Mouse (Mus musculus): ENCODE data around the gene Elp6. TPM values are rescaled to one million over a fixed set of nuclear protein-coding genes. Genes with fewer than 3 reads are reported as not detected.
"Not testable (repeated sequence)": the region's sequence is repeated elsewhere in the genome, so short reads cannot be mapped to it uniquely, and the experiment has no call there.

The Elp6 gene
- total RNA-seq, 2 experiments from 2014 or later, result 4.2 to 4.7 TPM

DNA sequence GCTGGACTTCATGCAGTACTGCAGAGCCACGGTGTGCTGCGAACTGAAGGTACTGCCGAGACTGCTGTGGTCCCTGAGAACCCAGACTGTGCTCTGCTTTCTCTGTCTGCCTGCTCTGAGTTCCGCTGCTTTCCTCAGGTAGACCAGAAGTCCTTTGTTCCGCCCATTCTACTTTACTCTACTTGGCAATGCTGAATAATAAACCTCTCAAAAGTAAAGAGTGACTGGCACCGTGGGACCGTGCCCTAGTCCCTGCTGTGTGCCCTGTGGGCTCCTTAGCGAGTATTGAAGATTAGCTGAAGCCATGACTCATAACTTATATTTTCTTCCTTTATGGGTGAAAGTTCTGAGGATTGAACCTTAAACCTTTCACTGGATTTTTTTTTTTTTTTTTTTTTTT lies 10.9 kb downstream of the Elp6 start:
- no peak for DNase-seq

DNA sequence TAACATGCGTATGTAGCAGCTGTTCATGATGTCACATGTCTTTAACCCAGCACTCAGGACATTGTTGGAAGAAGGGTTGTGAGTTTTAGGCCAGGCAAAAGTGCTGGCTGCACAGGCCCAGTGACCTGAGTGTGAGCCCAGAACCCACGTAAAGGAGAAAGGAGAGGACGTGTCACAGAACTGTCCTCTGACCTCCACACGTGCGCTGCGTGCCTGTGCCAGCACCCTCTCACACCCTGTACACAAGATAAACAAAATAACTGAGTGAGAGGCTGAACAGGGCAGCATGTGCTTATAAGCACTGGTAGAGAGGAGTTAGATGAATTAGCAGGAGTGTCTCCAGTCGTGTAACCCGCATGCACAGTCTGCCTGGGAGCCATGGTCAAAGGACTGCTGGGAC lies 11.5 kb downstream of the Elp6 start:
- no peak for DNase-seq

DNA sequence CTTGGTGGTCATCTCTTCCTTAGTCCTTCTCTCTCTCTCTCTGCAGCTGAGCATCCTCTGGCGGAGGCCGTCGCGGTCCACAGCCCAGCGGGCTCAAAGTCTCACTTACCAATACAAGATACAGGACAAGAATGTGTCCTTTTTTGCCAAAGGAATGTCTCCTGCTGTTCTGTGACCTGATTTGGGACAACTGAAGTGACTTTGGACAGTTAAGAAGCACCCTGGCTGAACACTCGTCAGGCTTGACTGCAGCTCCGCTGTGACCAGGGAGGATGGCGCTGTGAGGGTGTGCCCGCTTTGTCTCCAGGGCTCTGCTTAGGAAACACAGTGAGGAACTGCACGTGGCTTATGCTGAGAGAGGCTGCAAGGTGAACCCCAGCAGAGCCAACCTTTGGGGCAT lies 15.8 kb downstream of the Elp6 start:
- DNase-seq, result no peak

GRCm38 (mm10) chr9:110322972-110323371 lies 18.0 kb downstream of the Elp6 start:
- DNase-seq, result no peak

GRCm38 (mm10) chr9:110324181-110324580 lies 19.2 kb downstream of the Elp6 start:
- DNase-seq, result no peak

DNA sequence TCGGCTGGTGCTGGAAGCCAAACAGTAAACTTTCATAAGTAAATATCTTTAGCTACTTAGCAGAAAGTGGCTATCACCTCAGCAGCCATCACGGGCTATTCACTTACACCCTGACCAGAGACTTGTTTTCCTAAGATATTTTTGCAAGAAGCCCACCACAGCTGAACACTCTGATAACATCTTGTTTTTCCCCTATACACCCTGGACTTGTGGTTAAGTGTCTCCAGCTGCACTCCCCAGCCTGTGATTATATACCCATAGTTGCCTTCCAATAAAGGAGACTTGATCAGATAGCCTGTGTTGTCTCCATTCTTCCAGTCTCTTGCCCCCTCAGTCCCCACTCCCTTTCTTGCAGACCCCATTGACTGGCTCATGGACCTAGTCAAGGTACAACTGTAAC lies 23.2 kb downstream of the Elp6 start:
- no peak for DNase-seq

GRCm38 (mm10) chr9:110328946-110329630 lies 24.1 kb downstream of the Elp6 start:
- no peak for DNase-seq

DNA sequence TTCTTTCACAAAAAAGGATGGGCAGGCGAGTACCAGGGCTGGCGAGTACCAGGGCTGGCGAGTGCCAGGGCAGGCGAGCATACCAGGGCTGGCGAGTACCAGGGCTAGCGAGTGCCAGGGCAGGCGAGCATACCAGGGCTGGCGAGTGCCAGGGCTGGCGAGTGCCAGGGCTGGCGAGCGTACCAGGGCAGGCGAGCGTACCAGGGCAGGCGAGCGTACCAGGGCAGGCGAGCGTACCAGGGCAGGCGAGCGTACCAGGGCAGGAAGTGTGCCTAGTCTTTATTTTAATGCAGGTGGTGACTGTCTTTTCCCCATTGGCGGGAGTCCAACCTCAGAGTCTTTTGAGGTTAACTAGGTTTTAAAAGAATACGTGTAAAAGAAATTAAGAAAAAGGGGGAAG lies 24.7 kb downstream of the Elp6 start:
- peak; percentile 36 for DNase-seq

DNA sequence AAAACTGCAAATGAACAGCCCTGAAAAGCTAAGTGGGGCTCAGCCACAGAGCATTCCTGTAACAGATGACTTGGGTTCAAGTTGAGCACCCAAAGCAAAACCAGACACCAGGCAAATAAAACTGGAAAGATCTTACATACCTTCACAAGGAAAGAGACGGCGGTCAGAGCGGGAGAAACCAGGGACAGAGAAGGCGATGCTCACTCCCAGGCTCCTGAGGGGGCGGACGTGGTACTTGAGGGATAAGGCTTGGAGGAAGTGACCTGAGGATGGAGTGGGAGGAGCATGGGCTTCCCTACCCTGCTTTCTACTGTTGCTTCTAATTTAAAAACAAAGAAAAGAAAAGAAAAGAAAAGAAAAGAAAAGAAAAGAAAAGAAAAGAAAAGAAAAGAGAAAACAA lies 25.4 kb downstream of the Elp6 start:
- DNase-seq, result no peak

DNA sequence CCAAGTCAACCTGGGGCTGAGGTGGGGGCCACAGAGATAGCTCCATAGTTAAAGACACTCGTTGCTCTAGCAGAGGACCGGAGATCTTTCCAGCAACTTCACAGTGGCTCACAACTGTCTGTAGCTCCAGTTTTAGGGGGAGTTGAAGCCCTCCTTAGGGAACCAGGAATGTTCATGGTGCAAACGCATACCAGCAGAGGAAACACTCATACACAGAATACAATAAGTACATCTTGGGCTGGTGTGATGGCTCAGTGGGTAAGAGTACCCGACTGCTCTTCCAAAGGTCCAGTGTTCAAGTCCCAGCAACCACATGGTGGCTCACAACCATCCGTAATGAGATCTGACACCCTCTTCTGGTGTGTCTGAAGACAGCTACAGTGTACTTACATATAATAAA lies 25.9 kb downstream of the Elp6 start:
- DNase-seq, result not testable (repeated sequence)

DNA sequence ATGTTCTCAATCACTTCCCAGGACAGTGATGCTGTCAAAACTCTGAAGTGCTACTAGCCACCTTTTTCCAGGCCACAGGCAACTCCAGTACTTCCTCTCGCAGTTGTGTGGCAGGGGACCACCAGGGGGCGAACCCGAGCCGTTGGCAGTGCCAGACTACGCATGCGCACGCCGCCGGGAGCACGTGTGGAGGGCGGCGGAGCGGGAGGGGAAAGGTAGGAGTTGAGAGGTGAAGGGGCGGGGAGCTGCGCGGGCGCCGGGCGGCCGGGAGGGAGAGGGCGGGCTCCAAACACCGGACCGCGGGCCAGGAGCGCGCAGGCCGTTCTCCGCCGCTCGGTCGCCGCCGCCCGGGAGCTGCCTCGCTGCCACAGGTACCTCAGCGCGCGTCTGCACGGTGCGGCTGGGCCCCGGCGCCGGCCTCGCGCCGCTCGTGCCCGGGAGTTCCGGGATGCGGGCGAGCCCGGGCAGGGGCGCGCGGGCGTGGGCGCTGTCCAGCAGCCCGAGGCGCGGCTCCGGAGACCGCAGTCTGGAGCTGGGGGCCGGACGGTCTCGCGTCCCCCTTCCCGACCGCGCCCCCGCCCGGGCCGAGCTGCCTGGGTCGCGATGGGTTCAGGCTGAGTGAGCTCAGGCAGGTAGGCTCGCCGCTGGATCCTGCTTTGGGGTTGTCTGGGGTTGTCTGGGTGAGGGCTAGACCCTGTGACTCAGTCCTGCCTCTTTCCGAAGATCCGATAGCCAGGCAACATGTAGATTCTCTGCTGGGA lies 28.3 kb downstream of the Elp6 start, which contains the start of gene Scap:
Gene Scap, plus strand, starts transcription at position 154 of the 761 bp plus-strand sequence.
- peak; percentile 99 for DNase-seq

DNA sequence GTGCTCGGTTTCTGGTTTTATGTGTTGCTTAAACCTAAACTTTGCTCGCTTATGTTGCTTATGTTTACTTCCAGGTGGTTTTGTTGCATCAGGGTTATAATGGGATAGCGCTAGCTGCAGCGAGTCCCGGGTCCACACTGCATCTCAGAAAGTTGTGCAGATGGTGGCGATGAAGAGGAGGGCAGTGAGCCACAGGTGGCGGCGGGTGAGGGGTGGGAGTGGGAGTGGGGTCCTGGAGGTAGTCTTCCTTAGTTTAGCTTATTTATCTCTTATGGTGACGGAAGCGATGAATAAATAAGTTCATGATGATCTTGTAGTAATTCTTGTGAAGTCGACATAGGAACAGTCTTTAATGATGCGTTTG lies 28.9 kb downstream of the Elp6 start:
- no peak for DNase-seq

DNA sequence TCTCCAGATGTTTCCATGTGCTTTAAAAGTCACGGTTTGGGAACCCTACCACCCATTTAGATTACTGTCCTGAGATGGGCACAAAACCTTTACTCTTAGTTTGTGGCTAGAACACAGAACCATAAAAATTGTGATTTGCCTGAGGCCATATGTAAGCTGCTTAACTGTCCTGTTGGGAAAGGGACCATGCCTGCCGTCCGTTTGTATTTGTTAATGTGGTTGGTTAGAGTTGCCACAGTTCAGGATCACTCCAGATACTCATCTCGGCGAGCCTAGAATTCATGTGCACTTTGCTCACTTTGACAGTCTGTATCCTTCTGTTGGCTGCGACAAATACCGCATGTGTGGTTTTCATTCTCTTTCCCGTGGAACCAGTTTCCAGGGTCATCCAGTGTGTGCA lies 29.9 kb downstream of the Elp6 start:
- no peak for DNase-seq

DNA sequence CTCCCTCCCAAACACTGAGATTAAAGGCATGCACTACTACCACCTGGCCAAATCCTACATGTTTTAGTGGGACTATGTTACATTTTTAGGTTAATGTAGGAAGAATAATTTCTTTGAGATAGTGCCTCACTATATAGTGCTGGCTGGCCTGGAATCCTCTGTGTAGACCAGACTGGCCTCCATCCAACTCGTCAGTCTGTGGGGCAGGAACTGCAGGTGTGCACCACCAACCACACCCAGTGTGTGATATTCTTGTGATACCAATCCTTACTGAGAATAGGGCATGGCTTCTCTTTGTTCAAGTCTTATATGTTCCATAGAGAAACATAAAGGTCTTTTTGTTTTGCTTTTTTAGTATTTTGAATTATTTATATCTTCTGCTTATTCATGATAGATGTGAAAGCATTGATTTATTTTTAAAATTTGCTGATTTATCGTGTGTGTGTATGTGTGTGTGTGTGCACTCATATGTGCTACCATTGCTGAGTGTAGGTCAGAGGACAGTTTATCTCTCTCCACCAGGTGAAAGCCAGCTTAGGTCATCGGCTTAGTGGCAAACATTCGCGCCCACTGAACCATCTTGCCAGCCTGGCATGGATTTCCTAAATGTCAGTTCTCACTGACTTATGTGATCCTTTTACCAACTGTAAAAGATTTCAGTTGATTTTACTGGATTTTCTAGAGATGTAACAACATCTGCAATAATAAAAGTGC lies 35.2 kb downstream of the Elp6 start:
- no peak for DNase-seq

- no peak for DNase-seq
Observed at GRCm38 (mm10) chr9:110342008-110342407, 37.0 kb downstream of the Elp6 start.

GRCm38 (mm10) chr9:110343805-110344204 lies 38.8 kb downstream of the Elp6 start:
- no peak for DNase-seq

DNA sequence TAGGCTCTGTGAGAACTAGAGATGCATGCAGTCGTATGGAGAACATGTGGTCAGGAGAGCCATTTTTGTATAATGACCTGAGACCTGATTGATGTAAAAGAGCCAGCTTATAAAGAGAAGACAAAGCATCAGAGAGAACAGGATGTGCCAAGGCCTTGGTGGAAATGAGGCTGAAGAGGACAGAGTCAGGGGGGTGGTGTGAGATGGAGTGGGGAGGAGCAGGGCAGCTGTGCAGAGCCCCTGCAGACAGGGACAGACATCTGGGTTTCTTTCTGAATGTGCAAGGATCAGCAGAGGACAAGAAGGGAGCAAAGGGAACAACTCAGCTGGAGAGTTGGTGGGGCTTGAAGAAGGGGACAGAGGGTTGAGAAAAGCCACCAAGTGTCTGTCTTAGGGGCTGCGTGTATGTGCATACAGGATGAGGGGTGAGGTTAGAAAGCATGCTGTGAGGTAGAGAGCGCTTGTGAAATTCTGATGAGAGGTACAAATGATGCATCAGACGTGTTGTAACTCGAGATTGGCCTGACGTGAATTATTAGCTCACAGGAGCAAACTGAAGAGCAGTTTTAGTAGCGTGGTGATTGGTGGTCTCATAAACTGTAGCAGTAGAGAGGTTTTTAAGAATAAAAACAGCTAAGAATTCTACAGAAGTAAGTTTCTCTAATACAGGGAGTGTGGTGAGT lies 40.2 kb downstream of the Elp6 start:
- DNase-seq, result no peak

GRCm38 (mm10) chr9:110348899-110349298 lies 43.9 kb downstream of the Elp6 start:
- DNase-seq, result no peak

DNA sequence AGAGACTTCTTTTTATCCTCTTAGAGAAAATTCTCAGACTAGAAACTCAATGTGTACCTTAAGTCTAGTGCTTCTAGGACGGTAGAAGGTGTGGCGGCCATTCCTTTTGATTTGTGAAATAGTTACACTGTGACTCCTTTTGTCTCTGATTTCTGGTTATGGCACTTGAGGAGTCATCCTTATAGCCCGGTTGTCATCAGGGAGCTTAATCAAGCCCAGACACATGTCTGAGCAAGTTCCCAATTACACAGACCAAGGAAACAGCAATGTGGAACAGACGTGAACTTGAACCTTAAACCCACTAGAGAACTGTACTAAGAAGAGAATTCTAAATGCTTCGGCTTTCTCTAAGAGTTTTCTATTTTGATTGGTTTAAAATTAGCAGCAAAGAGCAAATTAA lies 45.2 kb downstream of the Elp6 start:
- no peak for DNase-seq

DNA sequence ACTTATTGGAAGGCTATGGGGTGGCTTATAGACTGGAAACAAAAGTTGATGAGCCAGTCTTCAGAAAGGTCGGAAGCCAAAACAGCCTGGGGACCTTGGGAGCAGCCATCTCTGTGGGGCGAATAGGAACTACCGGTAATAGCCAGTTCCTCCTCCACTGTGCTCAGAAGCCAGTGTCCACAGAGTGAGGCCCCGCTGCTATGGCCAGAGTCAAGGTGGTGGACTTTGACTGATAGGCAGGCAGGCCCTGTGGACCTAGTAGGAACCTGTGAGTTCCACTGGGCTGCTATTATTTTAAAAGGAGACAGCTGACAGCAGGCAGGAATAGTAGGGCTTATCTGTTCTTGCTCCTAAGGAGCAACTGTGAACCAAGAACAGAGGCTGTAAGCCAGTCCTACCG lies 45.6 kb downstream of the Elp6 start:
- DNase-seq, result no peak

DNA sequence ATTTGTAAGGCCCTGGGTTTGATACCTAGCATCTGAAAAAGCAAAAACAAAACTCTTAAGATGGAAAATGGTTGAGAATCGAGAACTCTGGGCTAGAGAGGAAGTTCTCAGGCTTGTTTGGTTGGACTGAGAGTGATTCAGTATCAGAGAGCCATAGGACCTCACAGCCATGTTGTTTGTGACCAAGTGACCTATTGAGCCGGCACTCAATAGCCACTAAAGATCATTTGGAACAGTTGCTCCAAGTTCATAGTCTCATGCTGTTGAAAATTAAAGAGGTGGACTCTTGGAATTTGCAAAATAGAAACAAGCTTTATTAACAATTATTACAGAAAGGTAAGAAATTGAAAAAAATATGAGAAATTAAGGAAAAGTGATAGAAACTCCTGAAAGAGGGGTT lies 46.4 kb downstream of the Elp6 start:
- DNase-seq, result no peak

GRCm38 (mm10) chr9:110351932-110352632 lies 47.1 kb downstream of the Elp6 start:
- no peak for DNase-seq
